Mouse (Mus musculus): Measurements from ENCODE around the gene Cgnl1.

Gene Cgnl1

GRCm38 (mm10) chr9:71770991-71771767 is at the start of gene Cgnl1:
TSS of gene Cgnl1 (minus strand) at chr9:71771602.
- CTCF ChIA-PET: no interaction called here

GRCm38 (mm10) chr9:71818453-71818852 is 47.1 kb upstream of the Cgnl1 start:
- CTCF ChIA-PET: no interaction called here

GRCm38 (mm10) chr9:71816121-71816520 is 44.7 kb upstream of the Cgnl1 start:
- CTCF ChIA-PET: no interaction called here

- CTCF ChIA-PET: interaction anchor here (0.6 kb wide), 1 partner anchor 189 kb away, joined by 3 read pairs; no protein-coding TSS in a partner anchor
These were observed 42.2 kb upstream of the Cgnl1 start for GRCm38 (mm10) chr9:71813565-71813964.

DNA sequence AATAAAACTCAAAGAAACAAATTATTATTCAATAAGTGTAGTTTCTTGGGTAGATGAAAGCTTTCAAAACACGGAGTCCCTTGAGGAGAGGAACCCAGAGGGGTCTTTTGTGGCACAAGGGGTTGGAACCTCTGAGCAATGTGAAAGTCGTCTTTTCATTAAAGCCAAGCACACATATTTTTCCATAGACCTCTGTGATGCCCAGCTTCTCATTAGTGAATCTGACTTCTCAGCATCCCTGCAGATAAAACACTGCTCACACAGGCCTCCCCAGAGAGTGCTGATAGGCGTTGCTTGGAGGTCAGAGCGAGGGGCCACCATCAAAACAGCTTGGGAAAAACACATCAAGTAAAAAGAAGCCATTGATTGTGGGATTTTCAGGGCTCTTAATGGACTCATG is 41.5 kb upstream of the Cgnl1 start:
- CTCF ChIA-PET: interaction anchor here (0.6 kb wide), 1 partner anchor 189 kb away, joined by 3 read pairs; no protein-coding TSS in a partner anchor

GRCm38 (mm10) chr9:71812402-71812801 is 41.0 kb upstream of the Cgnl1 start:
- CTCF ChIA-PET: no interaction called here

- CTCF ChIA-PET: no interaction called here
These were observed 40.0 kb upstream of the Cgnl1 start for GRCm38 (mm10) chr9:71811404-71811803.

- CTCF ChIA-PET: interaction anchor here (0.6 to 0.7 kb wide), 3 partner anchors 8 to 285 kb away, joined by 3 to 4 read pairs (median 3); no protein-coding TSS in a partner anchor
These were observed 39.3 kb upstream of the Cgnl1 start for GRCm38 (mm10) chr9:71810723-71811122.

DNA sequence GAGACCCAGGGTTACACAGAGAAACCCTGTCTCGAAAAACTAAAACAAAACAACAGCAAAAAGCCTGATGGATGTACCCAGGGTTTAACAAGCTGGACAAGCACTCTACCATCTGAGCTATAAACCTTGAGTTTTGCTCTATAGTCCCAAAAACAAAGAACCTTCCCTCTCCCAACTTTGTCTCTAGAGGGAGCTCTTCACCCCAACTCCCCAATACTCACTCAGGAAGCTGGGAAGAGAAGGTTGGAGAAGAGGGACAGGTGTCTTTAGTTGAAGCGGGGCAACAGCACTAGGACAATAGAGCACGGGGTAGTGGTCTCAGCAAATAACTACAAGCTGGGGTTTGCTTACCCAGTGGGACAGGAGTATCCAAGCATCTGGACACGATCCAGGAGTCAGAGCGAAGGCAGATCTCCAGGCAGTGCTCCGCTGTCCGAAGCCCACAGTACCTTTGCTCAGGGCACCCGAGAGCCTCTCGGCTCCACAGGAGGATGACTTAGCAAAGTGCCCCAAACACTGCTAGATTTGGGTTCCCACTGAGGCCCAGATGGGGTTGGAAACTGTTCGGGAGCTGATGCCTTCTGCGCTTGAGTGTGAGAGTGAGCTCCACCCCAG is 37.3 kb upstream of the Cgnl1 start:
- CTCF ChIA-PET: no interaction called here

DNA sequence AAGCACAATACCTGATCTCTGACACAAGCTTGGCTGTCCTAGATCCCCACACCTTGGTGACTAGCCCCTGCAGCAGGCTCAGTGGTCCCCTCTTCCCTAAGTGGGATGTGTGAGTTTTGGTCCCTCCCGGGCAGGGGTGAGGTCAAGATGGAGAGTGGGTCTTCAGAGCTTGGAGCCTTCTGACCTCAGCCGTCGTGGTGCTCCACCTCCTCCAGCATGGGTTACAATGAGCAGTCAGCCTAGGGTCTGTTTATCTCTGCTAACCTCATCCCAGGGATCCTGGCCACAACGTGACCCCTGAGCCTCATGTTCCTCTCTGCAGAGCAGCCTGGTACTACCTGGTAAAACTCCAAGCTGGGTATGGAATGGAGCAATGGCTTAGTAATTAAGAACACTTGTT is 36.4 kb upstream of the Cgnl1 start:
- CTCF ChIA-PET: no interaction called here

DNA sequence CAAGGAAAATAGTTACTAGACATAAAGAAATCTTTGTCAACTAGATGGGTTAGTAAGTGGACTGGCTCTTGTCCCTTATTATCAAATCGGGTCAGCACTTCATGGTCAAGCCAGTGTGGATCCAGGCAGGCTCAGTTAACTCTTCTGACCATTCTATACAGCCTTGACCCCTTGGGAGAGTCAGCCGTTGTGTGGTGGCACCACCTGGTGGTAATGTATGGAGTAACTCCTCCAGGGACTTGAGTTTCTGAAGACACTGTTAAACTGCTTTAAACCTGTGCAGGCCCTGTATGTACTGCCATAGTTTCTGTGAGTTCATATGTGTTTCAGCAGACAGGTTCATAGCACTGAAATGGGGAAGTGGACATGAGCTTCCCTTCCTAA is 35.0 kb upstream of the Cgnl1 start:
- CTCF ChIA-PET: no interaction called here

- CTCF ChIA-PET: no interaction called here
These were observed 34.4 kb upstream of the Cgnl1 start for GRCm38 (mm10) chr9:71805646-71806421.

DNA sequence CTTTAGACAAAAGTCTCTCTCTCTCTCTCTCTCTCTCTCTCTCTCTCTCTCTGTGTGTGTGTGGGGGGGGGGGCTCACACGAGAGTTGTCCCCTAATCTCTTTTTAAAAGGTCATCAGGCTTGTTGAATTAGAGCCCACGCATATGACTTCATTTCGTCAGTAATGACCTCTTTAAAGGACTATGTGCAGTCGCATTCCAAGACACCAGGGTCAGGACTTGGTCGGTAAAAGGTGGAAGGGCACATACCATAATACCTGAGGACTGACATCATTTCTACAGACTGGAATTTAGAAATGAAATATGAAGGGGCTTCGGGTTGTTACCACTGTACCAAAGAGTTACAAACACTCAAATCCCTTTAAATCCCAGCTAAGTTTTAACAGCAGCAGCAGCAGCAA is 32.7 kb upstream of the Cgnl1 start:
- CTCF ChIA-PET: no interaction called here

DNA sequence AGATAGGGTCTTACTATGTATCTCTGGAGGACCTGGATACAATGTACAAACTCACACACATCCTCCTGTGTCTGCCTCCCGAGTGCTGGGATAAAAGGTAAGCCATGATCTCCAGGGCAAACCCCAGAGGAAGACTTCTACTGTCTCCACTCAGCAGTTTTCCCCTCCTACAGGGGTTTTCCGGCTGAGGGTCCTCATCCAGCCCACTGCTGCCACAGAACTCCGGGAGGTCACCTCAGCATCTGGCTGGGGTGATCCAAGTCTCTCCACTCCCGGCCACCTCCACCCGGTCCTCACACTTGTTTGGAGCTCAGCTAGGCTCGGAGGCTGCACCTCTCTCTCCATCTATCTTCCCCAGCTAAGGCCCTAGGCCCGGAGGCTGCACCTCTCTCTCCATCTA is 31.9 kb upstream of the Cgnl1 start:
- CTCF ChIA-PET: no interaction called here

DNA sequence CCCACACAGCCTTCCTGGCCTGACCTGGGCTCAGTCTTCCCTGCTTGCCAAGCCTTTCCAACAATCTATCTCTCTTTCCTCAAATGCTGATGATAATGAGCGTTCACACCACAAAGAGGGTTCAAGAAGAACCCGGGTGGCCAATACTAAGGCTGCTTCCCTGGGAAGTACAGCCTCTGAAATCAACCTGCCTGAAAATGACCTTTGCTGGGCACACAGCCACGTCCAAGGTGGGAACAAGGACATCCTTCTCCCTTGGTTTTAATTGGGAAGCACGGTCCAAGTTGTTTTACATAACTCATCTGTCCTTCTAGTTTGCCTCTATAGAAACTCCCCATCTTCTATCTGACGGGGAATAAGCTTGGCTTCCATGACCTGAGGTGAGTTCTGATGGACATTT is 28.2 kb upstream of the Cgnl1 start:
- CTCF ChIA-PET: no interaction called here

- CTCF ChIA-PET: no interaction called here
These were observed 26.8 kb upstream of the Cgnl1 start for GRCm38 (mm10) chr9:71798176-71798575.

- CTCF ChIA-PET: no interaction called here
These were observed 6.0 kb upstream of the Cgnl1 start for GRCm38 (mm10) chr9:71777404-71777803.

DNA sequence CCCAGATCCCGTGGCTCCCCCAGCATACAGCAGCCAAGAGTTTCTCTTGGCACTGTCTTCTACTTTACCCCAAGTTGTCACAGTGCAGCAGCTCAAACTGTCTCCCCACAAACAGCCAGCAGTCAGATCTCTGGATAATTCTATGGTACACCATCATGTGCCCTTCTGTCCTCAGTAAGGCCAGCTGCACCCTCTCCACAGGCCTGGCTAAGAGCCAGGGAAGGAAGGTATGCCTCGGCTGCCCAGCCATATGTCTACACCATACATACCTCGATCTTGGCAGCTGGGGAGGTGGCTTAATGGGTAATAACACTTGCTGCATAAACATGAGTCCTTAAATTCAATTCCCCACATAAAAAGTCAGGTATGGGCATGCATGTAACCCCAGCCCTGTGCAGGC is 4.9 kb upstream of the Cgnl1 start:
- CTCF ChIA-PET: interaction anchor here (0.6 kb wide), 1 partner anchor 17 kb away, joined by 6 read pairs; no protein-coding TSS in a partner anchor

DNA sequence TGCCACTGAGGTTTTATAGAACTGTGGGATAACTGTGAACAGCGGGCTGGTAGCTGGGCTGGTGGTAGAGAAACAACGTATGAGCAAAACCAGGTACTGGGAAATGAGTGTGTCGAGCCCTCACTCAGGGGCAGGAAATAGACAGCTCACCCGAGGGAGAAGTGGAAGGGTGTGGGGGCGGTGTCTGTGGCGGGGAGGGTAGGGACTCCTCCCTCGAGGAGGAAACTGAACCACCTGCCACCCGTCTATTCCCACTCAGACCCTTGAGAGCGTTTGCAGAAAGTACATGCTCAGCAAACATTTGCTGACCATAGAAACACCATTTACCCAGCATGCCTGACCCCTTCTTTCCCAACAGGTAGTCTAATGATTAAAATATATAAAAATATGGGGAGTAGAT is 2.2 kb upstream of the Cgnl1 start:
- CTCF ChIA-PET: no interaction called here

DNA sequence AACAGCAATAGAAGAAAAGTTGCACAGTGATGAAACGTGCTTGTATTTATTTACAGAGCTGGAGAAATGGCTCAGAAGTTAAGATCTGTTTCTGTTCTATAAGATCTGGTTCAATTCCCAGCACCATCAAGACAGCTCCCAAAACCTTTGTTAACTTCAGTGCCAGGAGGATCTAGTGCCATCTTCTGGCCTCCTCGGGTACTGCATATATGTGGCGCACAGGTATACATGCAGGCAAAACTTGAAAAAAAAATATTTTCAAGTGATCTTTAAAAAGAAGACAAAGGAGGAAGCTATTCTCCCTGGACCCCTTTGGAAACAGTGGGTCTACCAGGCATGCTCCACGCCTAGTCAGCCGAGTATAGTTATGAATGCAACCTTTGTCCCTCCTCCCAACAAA is 936 bp upstream of the Cgnl1 start:
- CTCF ChIA-PET: no interaction called here

DNA sequence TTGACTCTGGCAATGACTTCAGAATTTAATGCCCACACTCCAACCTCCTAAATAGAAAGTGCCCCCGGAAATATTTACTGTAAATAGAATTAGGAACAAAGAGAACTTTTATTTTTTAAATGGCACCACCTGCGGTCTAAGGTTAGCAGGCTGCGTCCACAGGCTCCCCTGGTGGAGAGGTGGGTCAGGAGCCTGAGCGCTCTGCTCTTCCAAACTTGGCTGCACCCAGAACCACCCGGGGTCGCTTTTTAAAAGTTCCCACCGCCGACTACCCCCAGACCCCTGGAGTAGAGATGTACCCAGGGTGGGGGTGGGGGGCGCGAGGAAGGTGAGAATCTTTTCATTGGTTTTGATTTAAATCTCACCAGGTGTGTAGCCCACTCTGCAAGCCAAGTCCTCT is 918 bp downstream of the Cgnl1 start:
- CTCF ChIA-PET: no interaction called here

DNA sequence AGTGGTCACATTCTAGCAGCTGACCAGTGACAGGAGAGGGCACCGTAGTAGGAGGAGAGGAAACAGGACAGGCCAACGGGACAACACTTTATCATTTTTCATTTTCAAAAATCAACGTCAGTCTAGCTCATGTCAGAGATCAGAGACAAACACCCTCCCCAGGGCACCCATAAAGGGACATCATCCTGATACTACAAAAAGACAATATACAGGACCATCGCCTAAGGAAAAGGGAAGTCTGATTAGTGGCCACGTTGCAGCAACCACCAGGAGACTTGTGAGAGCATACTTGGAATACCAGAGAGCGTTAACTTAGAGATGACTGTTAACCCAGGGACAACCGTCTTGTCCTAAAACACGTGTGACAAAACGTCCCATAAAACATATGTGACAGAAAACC is 1.7 kb downstream of the Cgnl1 start:
- CTCF ChIA-PET: no interaction called here

DNA sequence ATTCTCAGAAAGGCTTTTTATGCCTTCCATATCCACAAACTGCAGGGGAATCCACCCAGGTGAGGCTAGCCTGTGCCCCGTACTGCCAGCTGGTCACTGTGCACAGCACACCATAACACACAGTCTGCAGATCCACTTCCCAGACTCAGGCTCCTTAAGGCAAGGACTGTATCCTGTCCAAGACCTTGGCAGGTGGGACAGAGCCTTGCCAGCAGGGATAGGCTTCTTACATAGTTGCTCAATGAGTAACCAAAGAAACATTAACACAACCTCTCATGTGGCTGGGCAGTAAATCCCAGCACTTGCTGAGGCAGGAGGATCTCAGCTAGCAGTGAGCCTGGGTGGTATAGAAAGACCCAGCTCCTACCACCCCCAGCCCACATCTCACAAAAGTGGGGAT is 3.3 kb downstream of the Cgnl1 start:
- CTCF ChIA-PET: no interaction called here
